Mouse (Mus musculus) liver, postnatal 0 days (tissue): ENCODE results near the gene Tent5b. TPM values are rescaled to one million over a fixed set of nuclear protein-coding genes. Genes with fewer than 3 reads are reported as not detected.

ENCODE experiments used
- ATAC-seq: fragments of 200-750 bp; cut with Nextera tagmentation; 2 replicates; pipeline ENCODE4 v1.8.0; 2017; ENCODE audit warnings: mild to moderate bottlenecking, moderate library complexity
- DNase-seq: peaks from one replicate; pipeline ENCODE4 v3.0.0-alpha.2; 2016
- H3K27ac ChIP-seq: fragments of 300-500 bp; sonication (generic); 2 replicates; pipeline ENCODE4 v1.5.1; 2014; ENCODE audit warnings: antibody characterized with exemption, moderate library complexity, mild to moderate bottlenecking, low read depth
- H3K27me3 ChIP-seq: fragments of 300-500 bp; sonication (generic); 2 replicates; pipeline ENCODE4 v1.6.1; 2014; ENCODE audit warnings: low read length, control low read depth, mixed read lengths; ENCODE audit not compliant: insufficient read depth
- H3K36me3 ChIP-seq: fragments of 300-500 bp; sonication (generic); replicated peaks from 2 replicates; pipeline ENCODE4 v1.6.1; 2014; ENCODE audit warnings: mild to moderate bottlenecking, control low read depth, low read length, moderate library complexity, mixed read lengths; ENCODE audit not compliant: insufficient read depth
- H3K4me1 ChIP-seq: fragments of 300-500 bp; sonication (generic); 2 replicates; pipeline ENCODE4 v1.6.1; 2014; ENCODE audit warnings: antibody characterized with exemption, mild to moderate bottlenecking, control low read depth; ENCODE audit not compliant: insufficient read depth
- H3K4me2 ChIP-seq: fragments of 300-500 bp; sonication (generic); 2 replicates; pipeline ENCODE4 v1.6.1; 2014; ENCODE audit warnings: low read depth, mild to moderate bottlenecking, low read length, moderate library complexity, mixed read lengths
- H3K4me3 ChIP-seq: fragments of 300-500 bp; sonication (generic); 2 replicates; pipeline ENCODE4 v1.5.1; 2014; ENCODE audit warnings: low read depth, low read length
- H3K9ac ChIP-seq: fragments of 300-500 bp; sonication (generic); replicated peaks from 2 replicates; pipeline ENCODE4 v1.6.1; 2014; ENCODE audit warnings: mild to moderate bottlenecking, moderate library complexity
- H3K9me3 ChIP-seq: fragments of 300-500 bp; sonication (generic); 2 replicates; pipeline ENCODE4 v1.6.1; 2016; ENCODE audit warnings: mild to moderate bottlenecking, control low read depth, low read length, mixed read lengths
- CTCF ChIP-seq: sonication (generic); IDR thresholded peaks from 2 replicates; pipeline ENCODE4 v1.5.1; 2016; ENCODE audit warnings: antibody characterized with exemption, low read depth
- EP300 ChIP-seq: IDR thresholded peaks from 2 replicates; pipeline ENCODE4 v1.6.1; 2016; ENCODE audit warnings: antibody characterized with exemption, low read depth, mild to moderate bottlenecking
- WGBS: fragments of 180-500 bp; shearing (Covaris S2); extraction: QIAGEN DNeasy Blood & Tissue Kit; methylation state at CpG from one replicate; pipeline ENCODE4 v1.1.7; 2014; ENCODE audit not compliant: insufficient replicate concordance; 5-methylcytosine and 5-hydroxymethylcytosine counted together
- polyA plus RNA-seq: library from polyadenylated mRNA; unstranded; fragments of >200 nt; fragmentation: Nextera tagmentation; extraction: Ambion mirVana; gene quantifications from 2 replicates; pipeline ENCODE4 v1.2.1, GENCODE M21; 2015

The Tent5b gene
- polyA plus RNA-seq, 1 experiment from 2014 or later, result 0.08 TPM

DNA sequence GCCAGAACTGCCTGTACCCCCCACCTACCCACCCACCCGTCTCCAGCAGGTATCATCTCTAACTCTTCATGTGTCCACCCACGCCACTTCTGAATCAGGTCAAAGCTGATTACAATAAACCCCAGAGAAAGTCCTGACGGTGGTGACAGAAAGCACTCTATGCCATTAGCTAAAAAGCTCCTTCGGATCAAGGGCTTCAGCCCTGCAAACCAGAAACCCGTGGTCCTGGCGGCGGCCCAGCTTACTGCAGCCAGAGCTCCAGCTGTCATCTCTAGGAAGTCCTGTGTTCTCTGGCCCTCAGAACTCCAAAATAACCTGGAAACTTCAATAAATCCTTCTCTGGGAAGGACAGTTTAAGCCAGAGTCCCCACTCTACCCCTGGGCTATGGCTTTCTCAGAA is 15.8 kb downstream of the Tent5b start:
- H3K27me3 ChIP-seq, result peaks cover 68% of the 10 kb centered on the region
- peaks cover 17% of the 10 kb centered on the region for H3K4me1 ChIP-seq
- DNase-seq, result no peak
- H3K36me3 ChIP-seq, result no peaks in the 10 kb centered on the region
- WGBS, result 35% methylated on average over 7 of the region's 7 CpGs
- no peak overlapping the region for H3K4me3 ChIP-seq
- no peak overlapping the region for H3K27ac ChIP-seq
- no peak overlapping the region for H3K4me2 ChIP-seq
- TF ChIP-seq EP300 (no peak), CTCF (no peak)
- ATAC-seq, result no peak
- H3K9ac ChIP-seq, result no peak overlapping the region
- no peaks in the 10 kb centered on the region for H3K9me3 ChIP-seq

DNA sequence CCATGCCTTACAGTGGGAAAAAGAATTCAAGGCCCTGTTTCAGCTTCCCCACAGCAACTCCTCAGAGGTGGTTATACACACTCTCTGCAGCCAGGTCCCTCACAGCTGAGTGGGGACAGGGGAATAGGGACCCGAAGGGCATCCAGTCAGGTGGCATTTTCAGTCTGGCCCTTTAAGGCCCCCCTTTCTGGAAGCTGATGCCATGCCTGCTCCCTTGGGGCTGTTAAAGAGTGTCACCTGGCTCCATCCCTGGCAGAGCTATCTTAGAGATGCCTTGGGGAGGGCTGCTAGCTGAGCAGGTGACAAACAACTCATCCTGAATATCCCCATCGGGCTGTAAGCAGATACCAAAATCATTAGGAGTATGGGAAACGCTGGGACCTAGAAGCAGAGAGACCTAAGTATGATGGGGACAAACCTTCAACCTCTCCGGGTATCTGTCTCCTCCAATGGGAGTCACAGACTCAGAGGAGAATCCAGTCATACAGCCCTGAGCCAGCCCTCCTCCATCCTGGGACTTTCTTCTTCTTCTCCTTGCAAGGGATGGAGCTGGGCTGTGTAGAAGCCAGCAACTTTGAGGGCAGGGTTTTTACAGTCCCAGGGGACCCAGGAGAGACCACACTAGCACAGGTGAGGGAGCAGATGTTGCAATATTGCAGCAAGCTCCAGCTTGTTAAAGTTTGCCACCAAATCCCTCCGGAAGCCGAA is 17.0 kb downstream of the Tent5b start:
- Histone ChIP-seq H3K4me1 (peaks cover 17% of the 10 kb centered on the region), H3K4me3 (peak overlapping the region; percentile 48; the same call in 1 of the 2 replicates), H3K36me3 (no peaks in the 10 kb centered on the region), H3K9me3 (no peaks in the 10 kb centered on the region), H3K27me3 (peaks cover 75% of the 10 kb centered on the region), H3K9ac (no peak overlapping the region), H3K4me2 (no peak overlapping the region), H3K27ac (no peak overlapping the region)
- DNase-seq, result no peak
- ATAC-seq, result no peak
- 15% methylated on average over 6 of the region's 6 CpGs for WGBS
- TF ChIP-seq EP300, result no peak
- no peak for TF ChIP-seq CTCF

DNA sequence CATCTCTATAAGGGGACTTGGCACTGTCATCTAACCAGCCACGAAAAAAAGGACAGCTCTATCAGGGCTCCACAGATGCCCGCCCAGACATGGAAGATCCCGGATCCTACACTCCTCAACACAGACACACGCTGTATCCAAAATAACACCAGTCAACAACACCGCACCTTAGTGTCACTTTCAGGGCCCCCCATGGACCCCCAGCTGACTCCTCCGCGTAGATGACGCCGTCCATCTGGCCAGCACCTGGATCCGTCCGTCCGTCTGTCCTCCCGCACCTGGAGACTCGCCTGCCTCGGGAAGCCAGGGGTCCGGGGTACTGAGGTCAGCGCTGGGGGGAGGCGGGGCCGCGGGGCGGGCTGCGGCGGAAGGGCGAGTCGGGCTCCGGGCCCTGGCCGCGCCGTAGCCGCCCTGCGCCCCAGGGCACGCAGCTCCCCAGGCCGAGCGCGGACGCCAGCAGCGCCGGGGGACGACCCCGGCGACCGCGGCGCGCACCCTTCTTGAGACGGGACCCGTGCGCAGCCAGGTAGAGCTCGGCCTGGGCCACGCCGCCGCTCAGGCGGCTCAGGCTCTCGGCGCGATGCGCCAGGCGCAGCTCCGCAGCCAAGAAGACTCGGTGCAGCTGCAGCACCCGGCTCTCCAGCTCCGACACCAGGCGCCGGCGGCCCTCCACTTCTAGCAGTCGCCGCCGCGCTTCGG is 17.7 kb downstream of the Tent5b start:
- Histone ChIP-seq H3K9ac (peak overlapping the region; percentile 21; the same call in 1 of the 2 replicates), H3K4me1 (peaks cover 17% of the 10 kb centered on the region), H3K36me3 (no peaks in the 10 kb centered on the region), H3K27ac (no peak overlapping the region), H3K4me3 (peak overlapping the region; percentile 48), H3K9me3 (no peaks in the 10 kb centered on the region), H3K27me3 (peaks cover 75% of the 10 kb centered on the region), H3K4me2 (peak overlapping the region; percentile 76)
- under 1% methylated on average over 33 of the region's 70 CpGs for WGBS
- TF ChIP-seq EP300, result no peak
- TF ChIP-seq CTCF, result no peak
- ATAC-seq (peak; percentile 16; the same call in 1 of the 2 replicates), DNase-seq (no peak)

DNA sequence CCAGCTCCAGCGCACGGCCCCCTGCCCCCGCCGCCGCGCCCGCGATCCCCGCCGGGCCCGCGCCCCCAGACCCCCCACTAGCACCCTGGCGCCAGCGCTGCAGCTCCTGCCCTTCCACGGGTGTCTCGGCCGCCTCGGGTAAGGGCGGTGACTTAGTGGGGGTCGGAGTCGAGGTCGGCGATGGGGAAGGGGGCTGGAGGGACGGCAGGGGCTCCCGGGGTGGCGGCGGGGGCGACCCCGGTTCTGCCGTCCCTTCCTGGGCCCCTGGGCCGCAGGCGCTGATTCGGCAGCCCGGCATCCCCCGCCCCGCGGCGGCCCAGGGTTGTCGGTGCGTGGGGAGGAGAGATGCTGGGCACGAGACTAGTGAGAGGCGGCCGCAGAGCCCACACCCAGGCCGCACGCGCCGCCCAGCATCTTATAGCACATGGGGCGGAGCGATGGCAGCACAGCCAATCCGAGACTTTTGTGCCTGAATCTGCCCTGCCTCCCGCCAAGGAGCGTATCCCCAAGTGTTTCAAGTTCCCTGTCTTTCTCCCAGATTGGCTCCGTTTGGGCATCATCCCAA is 18.3 kb downstream of the Tent5b start, which contains the start of gene Trnp1:
Gene Trnp1 (minus strand): TSS at position 391 of the 565 bp plus-strand sequence.
- Histone ChIP-seq H3K4me2 (peak within 1 kb of the TSS; percentile 76), H3K9me3 (no peaks in the 10 kb centered on the region), H3K36me3 (no peaks in the 10 kb centered on the region), H3K4me1 (peaks cover 17% of the 10 kb centered on the region), H3K4me3 (peak within 1 kb of the TSS; percentile 48), H3K9ac (peak within 1 kb of the TSS; percentile 21; the same call in 1 of the 2 replicates), H3K27ac (no peak within 1 kb of the TSS), H3K27me3 (peaks cover 77% of the 10 kb centered on the region)
- ATAC-seq, result peak; percentile 56
- 3% methylated on average over 35 of the region's 53 CpGs for WGBS
- TF ChIP-seq CTCF, result no peak
- no peak for TF ChIP-seq EP300
- peak; percentile 60 for DNase-seq

DNA sequence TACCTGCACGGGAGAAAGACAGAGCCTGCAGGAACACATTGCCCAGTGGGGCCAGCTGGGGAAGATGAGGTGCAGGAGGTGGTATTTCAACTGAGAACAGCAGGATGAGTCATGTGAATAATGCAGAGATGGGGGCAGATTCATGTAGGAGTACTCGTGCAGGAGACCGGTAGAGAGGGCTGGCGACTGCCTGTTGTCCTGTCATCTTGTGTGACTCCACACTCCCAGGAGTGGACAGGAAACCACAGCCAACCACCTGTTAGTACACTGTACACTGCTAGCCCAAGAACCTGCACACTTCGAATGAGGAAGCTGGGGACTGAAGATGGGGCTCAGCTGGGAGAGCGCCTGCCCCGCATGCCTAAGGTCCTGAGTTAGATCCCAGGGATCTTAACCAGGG is 21.6 kb downstream of the Tent5b start:
- Histone ChIP-seq H3K4me1 (peaks cover 11% of the 10 kb centered on the region), H3K9ac (no peak overlapping the region), H3K27ac (no peak overlapping the region), H3K4me2 (no peak overlapping the region), H3K36me3 (no peaks in the 10 kb centered on the region), H3K27me3 (peaks cover 59% of the 10 kb centered on the region), H3K4me3 (no peak overlapping the region), H3K9me3 (no peaks in the 10 kb centered on the region)
- no peak for DNase-seq
- whole genome bisulfite sequencing, result 27% methylated on average over 7 of the region's 7 CpGs
- TF ChIP-seq CTCF, result no peak
- no peak for TF ChIP-seq EP300
- no peak for ATAC-seq

DNA sequence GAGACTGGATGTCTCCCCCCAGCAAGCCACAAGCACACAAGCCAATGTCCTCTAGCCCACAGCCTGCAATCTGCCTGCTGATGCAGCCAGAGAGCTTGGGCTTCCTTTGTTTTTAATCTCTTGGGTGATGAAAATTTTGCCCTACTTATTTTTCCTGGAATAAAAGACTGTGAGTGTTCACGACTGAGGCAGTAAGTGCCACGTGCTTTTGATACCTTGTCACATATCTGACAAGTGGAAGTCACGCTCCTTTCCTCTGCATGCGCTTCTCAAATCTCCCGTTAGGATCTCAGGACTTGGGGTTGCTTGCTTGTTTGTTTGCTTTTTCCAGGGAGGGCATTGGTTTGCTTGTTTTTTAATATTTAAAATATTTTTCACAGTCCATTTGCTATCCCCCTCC is 24.4 kb downstream of the Tent5b start:
- no peak overlapping the region for H3K9ac ChIP-seq
- H3K4me3 ChIP-seq, result no peak overlapping the region
- TF ChIP-seq EP300 (no peak), CTCF (no peak)
- ATAC-seq, result no peak
- 29% methylated on average over 5 of the region's 5 CpGs for WGBS
- peaks cover 32% of the 10 kb centered on the region for H3K27me3 ChIP-seq
- H3K4me2 ChIP-seq, result no peak overlapping the region
- H3K36me3 ChIP-seq, result no peaks in the 10 kb centered on the region
- no peak for DNase-seq
- no peaks in the 10 kb centered on the region for H3K9me3 ChIP-seq
- H3K4me1 ChIP-seq, result no peaks in the 10 kb centered on the region
- no peak overlapping the region for H3K27ac ChIP-seq
